Comparison of ENCODE assay signal across 12 mouse cellular contexts in the genomic region with DNA sequence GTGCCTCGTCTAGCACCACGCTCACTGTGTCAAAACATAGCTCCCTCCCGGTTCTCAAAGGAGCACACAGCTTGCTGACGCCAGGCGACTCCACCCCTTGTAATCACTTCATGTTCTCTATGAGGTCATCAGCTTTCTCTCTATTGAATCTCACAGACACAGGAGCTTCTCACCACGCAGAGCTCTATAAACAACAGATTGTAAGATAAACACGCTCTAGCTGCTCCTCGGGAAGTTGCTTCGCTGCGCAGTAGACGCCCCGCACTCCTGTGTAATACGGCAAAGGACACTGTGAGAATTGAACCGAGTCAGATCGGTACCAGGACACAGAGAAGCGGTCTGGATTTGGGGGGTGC.
A peak's percentile ranks its signal among the peaks of the same experiment; 100 is the strongest.
DNase-seq lines count a peak whose midpoint lies in the region; ATAC-seq lines count a peak whose summit lies in the region.
"Had no signal": no experiment of that assay in that cellular context is flagged by ENCODE, and none has a peak within 500 bp of the region (broad histone marks: within the 10 kb centered on the region; RNA-seq: fewer than 3 reads in every experiment).

No protein-coding gene starts in this region.

- no peak overlapping the region for H3K9ac ChIP-seq in forebrain, embryonic 12.5 days
- H3K9ac ChIP-seq in heart, embryonic 11.5 days (ENCODE audit: low read depth, low read length): no peak overlapping the region
- H3K9ac ChIP-seq: hindbrain, embryonic 13.5 days had no signal

- DNase-seq in layer of hippocampus, adult 11-12 months (ENCODE audit: low spot score): peak; percentile 11
- no peak for DNase-seq in layer of hippocampus, adult 9-10 months (ENCODE audit: low spot score)
- peak; percentile 68 for DNase-seq in lung, postnatal 10 days
- no peak for DNase-seq in cerebellum, postnatal 14 days
- no peak for DNase-seq in T-cell, adult 2 months (ENCODE audit: low spot score)
- DNase-seq in left cerebral cortex, postnatal 4 days: no peak
- DNase-seq: thymus, postnatal 25 days had no signal

- no peaks in the 10 kb centered on the region for H3K36me3 ChIP-seq in forebrain, embryonic 12.5 days (replicated peaks)
- no peaks in the 10 kb centered on the region for H3K36me3 ChIP-seq in heart, embryonic 11.5 days (ENCODE audit: control insufficient read depth, insufficient read depth, low read length)
- H3K36me3 ChIP-seq: hindbrain, embryonic 13.5 days had no signal

- no peaks in the 10 kb centered on the region for H3K9me3 ChIP-seq in forebrain, embryonic 12.5 days
- H3K9me3 ChIP-seq in heart, embryonic 11.5 days (replicated peaks; ENCODE audit: control insufficient read depth, low read length): no peaks in the 10 kb centered on the region
- H3K9me3 ChIP-seq: hindbrain, embryonic 13.5 days had no signal

- intact Hi-C loops in left cerebral cortex, postnatal 4 days (cut with DNase I): no loop called here

- H3K27ac ChIP-seq in forebrain, embryonic 12.5 days: no peak overlapping the region
- H3K27ac ChIP-seq in heart, embryonic 11.5 days (ENCODE audit: low read depth, low read length): no peak overlapping the region
- H3K27ac ChIP-seq: hindbrain, embryonic 13.5 days; macrophage had no signal

- peak; percentile 42; the same call in 1 of the 2 replicates for ATAC-seq in forebrain, embryonic 12.5 days (ENCODE audit: low FRiP score)
- peak; percentile 31; the same call in 1 of the 2 replicates for ATAC-seq in heart, embryonic 11.5 days (replicated peaks; ENCODE audit: insufficient number of reproducible peaks, low FRiP score, low TSS enrichment)

- no peak overlapping the region for H3K4me3 ChIP-seq in forebrain, embryonic 12.5 days (replicated peaks)
- H3K4me3 ChIP-seq in heart, embryonic 11.5 days (ENCODE audit: low read depth, low read length): no peak overlapping the region
- H3K4me3 ChIP-seq: erythroblast, embryonic 14.5 days; hindbrain, embryonic 13.5 days had no signal

- 56% methylated on average over 16 of the region's 16 CpGs for WGBS in forebrain, embryonic 12.5 days
- 50% methylated on average over 16 of the region's 16 CpGs for WGBS in heart, embryonic 11.5 days (ENCODE audit: insufficient replicate concordance)

- H3K27me3 ChIP-seq in forebrain, embryonic 12.5 days: no peaks in the 10 kb centered on the region; the same call in 1 of the 2 replicates
- H3K27me3 ChIP-seq in heart, embryonic 11.5 days (ENCODE audit: control insufficient read depth, insufficient read depth, low read length): no peaks in the 10 kb centered on the region
- H3K27me3 ChIP-seq: hindbrain, embryonic 13.5 days had no signal

- H3K4me2 ChIP-seq in forebrain, embryonic 12.5 days: no peak overlapping the region
- 0 out of 2 replicates have a peak overlapping the region, but pooled peaks have one; percentile 11 for H3K4me2 ChIP-seq in heart, embryonic 11.5 days
- H3K4me2 ChIP-seq: hindbrain, embryonic 13.5 days had no signal

- peaks cover 9% of the 10 kb centered on the region for H3K4me1 ChIP-seq in forebrain, embryonic 12.5 days
- H3K4me1 ChIP-seq in heart, embryonic 11.5 days (ENCODE audit: control insufficient read depth, insufficient read depth, low read length): peaks cover 5% of the 10 kb centered on the region

Comparison
In these comparisons a context has a peak if more than half of its experiments do, and no peak if none do; other contexts are left out.
1. DNase-seq: peak in layer of hippocampus, adult 11-12 months (single experiment) and lung, postnatal 10 days (single experiment); none in layer of hippocampus, adult 9-10 months (single experiment), cerebellum, postnatal 14 days (0 of 2), T-cell, adult 2 months (single experiment) and left cerebral cortex, postnatal 4 days (single experiment).